Mouse (Mus musculus): Measurements from ENCODE around the gene Ncbp2.

Ncbp2 gene

GRCm38 (mm10) chr16:31948345-31948774 is at the start of gene Ncbp2, which contains the start of gene 0610012G03Rik:
TSS of gene Ncbp2 (plus strand) at chr16:31948513.
TSS of gene 0610012G03Rik (minus strand) at chr16:31948494.
- peak; percentile 92 to 96 for DNase-seq (ENCODE audit: low spot score in 2 of 2)

- no peak for DNase-seq (ENCODE audit: low spot score in 2 of 2)
These were observed 49.6 kb upstream of the Ncbp2 start for GRCm38 (mm10) chr16:31898546-31899326.

GRCm38 (mm10) chr16:31901886-31902285 is 46.4 kb upstream of the Ncbp2 start:
- no peak for DNase-seq (ENCODE audit: low spot score in 2 of 2)

GRCm38 (mm10) chr16:31903239-31903638 is 45.1 kb upstream of the Ncbp2 start:
- no peak for DNase-seq (ENCODE audit: low spot score in 2 of 2)

GRCm38 (mm10) chr16:31905331-31905730 is 43.0 kb upstream of the Ncbp2 start:
- no peak for DNase-seq (ENCODE audit: low spot score in 2 of 2)

- DNase-seq (ENCODE audit: low spot score in 2 of 2), result no peak
These were observed 42.2 kb upstream of the Ncbp2 start for GRCm38 (mm10) chr16:31905891-31906825.

GRCm38 (mm10) chr16:31906896-31907295 is 41.4 kb upstream of the Ncbp2 start:
- no peak for DNase-seq (ENCODE audit: low spot score in 2 of 2)

GRCm38 (mm10) chr16:31908959-31909358 is 39.4 kb upstream of the Ncbp2 start:
- no peak for DNase-seq (ENCODE audit: low spot score in 2 of 2)

GRCm38 (mm10) chr16:31910281-31910847 is 37.9 kb upstream of the Ncbp2 start:
- no peak for DNase-seq (ENCODE audit: low spot score in 2 of 2)

- DNase-seq (ENCODE audit: low spot score in 2 of 2), result no peak
These were observed 30.5 kb upstream of the Ncbp2 start for GRCm38 (mm10) chr16:31917776-31918175.

- DNase-seq (ENCODE audit: low spot score in 2 of 2), result peak; percentile 17 to 56
These were observed 30.0 kb upstream of the Ncbp2 start for GRCm38 (mm10) chr16:31918248-31918724.

- DNase-seq (ENCODE audit: low spot score in 2 of 2), result no peak
These were observed 23.9 kb upstream of the Ncbp2 start for GRCm38 (mm10) chr16:31924368-31924767.

- no peak for DNase-seq (ENCODE audit: low spot score in 2 of 2)
These were observed 22.2 kb upstream of the Ncbp2 start for GRCm38 (mm10) chr16:31926091-31926490.

GRCm38 (mm10) chr16:31926547-31927182 is 21.6 kb upstream of the Ncbp2 start:
- no peak for DNase-seq (ENCODE audit: low spot score in 2 of 2)

GRCm38 (mm10) chr16:31927412-31927811 is 20.9 kb upstream of the Ncbp2 start:
- DNase-seq (ENCODE audit: low spot score in 2 of 2), result no peak

GRCm38 (mm10) chr16:31931330-31931729 is 17.0 kb upstream of the Ncbp2 start:
- no peak for DNase-seq (ENCODE audit: low spot score in 2 of 2)

- DNase-seq (ENCODE audit: low spot score in 2 of 2), result no peak
These were observed 16.1 kb upstream of the Ncbp2 start for GRCm38 (mm10) chr16:31932255-31932654.

- DNase-seq (ENCODE audit: low spot score in 2 of 2), result peak; percentile 80 to 85
These were observed 15.2 kb upstream of the Ncbp2 start for GRCm38 (mm10) chr16:31932840-31933697.

GRCm38 (mm10) chr16:31933751-31934549 is 14.4 kb upstream of the Ncbp2 start, which contains the start of gene Pigz:
TSS of gene Pigz (plus strand) at chr16:31933851.
- no peak for DNase-seq (ENCODE audit: low spot score in 2 of 2)

Measured in thymus, postnatal 10 days (tissue).